Mouse (Mus musculus): ENCODE results near the gene Hnrnpul2.
"Not testable (repeated sequence)": the region's sequence is repeated elsewhere in the genome, so short reads cannot be mapped to it uniquely, and the experiment has no call there.

The Hnrnpul2 gene

DNA sequence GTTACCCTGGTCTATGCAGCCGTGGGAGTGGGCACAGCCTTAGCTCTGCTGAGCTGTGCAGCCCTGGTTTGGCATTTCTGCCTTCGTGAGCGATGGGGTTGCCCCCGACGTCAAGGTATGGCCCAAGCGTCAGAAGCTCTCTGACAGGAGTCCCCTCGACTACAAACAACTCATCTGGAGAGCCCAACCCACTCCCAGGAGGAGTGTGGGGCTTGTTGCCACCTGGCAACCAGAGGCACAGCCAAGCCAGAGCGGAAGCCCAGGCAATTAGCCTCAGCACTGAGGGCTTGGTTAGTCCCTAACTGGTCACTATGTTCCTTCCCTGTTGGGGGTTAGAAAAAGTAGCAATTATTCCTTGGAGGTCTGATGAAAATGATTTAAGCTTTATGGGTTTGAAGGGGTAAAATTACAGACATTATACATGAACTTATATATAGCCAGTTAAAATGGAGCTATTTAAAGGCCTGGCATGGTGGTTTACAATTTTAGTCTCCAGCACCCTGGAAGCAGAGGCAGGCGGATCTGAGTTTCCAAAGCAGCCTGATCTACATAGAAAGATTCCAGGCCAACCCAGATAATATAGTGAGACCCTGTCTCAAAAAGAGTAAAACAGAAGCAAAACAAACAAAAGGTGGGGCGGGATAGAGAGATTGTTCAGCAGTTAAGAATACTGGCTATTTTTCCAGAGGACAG, 32.6 kb downstream of the Hnrnpul2 start:
- DNase-seq: peak; percentile 7

DNA sequence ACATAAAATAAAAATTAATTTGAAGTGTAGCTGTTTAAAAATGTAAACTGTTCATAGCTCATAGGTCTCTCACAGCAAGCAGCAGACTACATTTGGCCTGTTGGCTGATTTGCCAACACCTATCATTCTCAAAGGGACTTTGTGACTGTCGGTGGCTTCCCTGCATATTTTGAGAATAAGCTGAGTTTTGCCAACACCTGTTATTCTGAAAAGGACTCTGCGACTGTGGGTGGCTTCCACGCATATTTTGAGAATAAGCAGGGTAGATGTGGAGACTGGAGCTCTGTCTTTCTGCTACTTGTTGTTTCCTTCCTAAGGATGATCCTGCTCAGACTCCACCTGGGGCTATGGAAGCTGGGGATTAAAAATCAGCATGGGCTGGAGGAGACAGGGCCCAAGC, 33.3 kb downstream of the Hnrnpul2 start:
- DNase-seq: peak; percentile 1

DNA sequence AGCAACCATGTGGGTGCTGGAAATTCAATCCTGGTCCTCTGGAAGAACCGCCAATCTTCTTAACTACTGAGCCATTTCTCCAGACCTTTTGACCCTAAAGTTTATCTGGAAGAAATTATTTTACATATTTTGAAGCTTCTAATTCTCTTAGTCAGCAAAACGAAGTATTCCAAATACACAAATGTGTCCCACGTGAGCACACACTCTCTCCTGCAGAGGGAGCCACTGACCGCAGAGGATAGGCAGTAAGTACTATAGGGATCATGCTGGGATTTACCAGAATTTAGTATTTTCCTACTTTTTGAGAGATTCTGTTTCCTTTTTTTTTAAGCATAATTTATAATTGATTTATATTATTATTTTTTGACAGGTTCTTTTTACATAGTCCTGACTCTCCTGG, 37.9 kb downstream of the Hnrnpul2 start:
- DNase-seq: peak; percentile 27

DNA sequence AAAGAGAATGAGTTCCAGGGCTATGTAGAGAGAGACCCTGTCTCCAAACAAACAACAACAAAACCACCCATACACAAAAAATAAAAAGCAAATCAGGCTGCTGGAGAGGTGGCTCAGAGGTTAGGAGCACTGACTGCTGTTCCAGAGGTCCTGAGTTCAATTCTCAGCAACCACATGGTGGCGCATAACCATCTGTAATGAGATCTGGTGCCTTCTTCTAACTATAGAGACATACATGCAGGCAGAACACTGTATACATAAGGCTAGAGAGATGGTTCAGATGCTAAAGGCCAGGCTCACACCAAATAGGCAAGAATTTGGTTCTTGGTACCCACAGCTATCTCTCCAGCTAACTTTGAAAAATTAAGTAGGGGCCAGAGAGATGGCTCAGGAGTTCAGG, 39.2 kb downstream of the Hnrnpul2 start:
- DNase-seq: peak; percentile 1

DNA sequence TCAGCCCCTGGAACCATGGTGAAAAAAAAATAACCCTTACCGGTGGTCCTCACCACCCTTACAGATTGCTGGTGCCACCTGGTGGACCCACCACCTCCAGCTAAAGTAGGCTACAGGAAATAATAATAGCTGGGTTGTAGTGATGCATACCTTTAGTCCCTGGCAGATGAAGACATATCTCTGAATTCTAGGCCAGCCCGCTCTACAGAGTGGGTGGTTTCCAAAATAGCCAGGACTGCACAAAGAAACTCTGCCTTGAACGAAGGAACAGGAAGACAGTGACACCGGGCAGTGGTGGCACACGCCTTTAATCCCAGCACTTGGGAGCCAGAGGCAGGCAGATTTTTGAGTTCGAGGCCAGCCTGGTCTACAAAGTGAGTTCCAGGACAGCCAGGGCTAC, 44.5 kb downstream of the Hnrnpul2 start:
- peak; percentile 1 for DNase-seq

DNA sequence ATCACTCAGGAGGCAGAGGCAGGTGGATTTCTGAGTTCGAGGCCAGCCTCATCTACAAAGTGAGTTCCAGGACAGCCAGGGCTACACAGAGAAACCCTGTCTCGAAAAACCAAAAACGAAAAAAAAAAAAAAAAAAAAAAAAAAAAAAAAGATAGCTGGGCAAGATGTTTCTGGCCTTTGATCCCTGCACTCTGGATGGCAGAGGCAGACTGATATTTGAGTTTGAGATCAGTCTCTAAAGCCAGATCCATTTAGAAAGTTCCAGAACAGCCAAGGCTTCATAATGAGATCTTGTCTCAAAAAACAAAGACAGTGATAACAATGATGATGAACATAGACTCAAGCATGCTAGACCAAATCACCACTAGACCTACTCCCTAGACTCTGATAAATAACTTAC, 50.6 kb downstream of the Hnrnpul2 start:
- not testable (repeated sequence) for DNase-seq

DNA sequence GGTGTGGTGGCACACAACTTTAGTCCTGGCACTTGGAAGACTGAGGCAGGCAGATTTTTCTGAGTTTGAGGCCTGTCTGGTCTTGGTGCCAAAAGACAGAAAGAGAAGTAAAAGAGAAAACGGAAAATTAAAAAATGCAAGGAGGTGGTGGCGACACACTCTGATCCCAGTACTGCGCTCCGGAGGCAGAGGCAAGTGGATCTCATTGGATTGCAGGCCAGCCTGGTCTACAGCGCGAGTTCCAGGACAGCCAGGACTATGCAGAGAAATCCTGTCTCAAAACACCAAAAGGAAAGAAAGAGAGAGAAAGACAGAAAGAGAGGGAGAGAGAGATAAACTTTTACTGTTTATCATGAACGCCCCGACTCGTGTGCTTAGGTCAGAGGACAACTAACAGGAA, 51.0 kb downstream of the Hnrnpul2 start:
- DNase-seq: peak; percentile 35

DNA sequence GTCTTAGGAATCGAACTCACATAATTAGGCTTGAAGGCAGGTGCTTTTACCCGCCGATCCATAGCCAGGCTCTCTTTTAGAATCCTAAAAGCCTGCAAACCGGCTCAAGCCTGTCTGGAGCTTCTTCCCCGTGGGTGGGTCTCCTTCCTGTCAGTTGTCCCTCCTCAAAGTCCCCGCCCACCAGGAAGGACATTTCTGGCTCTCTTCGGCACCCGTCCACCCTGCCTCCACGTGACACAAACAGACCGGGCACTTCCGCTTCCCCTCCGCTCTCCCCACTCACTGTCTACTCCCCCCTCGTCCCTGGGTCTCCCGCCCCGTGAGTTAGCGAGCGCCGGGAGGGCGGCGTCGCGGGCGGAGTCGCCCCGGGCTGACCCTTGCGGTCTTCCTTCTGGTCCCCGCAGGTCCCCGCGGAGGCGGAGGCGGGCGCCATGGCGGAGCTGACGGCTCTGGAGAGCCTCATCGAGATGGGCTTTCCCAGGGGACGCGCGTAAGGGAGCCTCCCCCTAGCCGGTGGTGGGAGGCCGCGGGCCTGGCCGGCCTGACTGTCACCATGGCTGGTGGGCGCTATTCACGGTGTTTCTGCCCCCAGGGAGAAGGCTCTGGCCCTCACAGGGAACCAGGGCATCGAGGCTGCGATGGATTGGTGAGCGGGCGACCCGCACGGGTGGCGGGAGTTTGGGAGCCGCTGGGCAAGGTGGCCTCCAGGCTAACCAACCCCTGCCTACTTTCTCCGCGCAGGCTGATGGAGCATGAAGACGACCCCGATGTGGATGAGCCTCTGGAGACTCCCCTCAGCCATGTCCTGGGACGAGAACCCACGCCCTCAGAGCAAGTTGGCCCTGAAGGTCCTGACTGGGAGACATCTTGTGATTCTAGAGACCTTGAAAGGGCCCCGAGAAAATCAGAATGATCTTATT, 51.7 kb downstream of the Hnrnpul2 start, which contains the start of gene Ubxn1:
Gene Ubxn1, plus strand, starts transcription at position 230 of the 920 bp plus-strand sequence.
- peak; percentile 98 for DNase-seq

DNA sequence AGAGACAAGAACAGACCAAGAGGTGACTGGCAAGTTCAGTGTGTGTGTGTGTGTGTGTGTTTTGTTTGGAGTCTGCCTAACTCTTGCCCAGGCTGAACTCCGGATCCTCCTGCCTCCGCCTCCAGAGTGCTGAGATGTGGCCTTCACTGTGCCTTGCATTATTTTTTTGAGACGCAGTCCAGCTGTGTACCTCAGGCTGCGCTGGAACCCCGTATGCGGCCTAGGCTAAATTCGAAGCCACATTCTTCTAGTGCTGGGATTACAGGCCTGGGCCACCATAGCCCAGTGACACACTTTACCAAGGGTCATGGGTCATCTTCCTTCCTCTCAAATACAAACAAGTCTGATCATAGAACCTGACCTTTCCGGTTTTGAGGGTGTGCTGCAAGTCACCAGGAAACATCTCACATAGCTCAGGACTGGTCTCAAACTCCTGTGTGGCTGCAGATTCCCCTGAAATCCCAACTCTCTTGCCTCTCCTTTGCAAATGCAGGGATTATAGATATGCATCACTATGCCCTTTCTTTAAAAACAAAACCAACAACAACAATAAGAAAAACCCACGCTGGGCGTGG, 52.5 kb downstream of the Hnrnpul2 start:
- DNase-seq: peak; percentile 27

DNA sequence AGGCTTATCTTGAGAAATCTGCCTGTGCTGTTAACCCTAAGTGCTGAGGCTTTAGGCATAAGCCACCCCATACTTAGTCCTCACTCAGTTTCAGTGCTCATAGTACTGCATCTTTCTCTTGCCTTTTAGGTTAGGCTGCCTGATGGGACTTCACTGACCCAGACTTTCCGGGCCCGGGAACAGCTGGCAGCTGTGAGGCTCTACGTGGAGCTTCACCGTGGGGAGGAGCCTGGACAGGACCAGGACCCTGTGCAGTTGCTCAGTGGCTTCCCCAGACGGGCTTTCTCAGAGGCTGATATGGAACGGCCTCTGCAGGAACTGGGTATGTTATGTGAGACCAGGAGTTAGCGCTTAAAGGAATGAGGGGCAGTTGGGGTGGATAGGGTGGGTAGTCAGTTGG, 55.2 kb downstream of the Hnrnpul2 start:
- DNase-seq: peak; percentile 7

DNA sequence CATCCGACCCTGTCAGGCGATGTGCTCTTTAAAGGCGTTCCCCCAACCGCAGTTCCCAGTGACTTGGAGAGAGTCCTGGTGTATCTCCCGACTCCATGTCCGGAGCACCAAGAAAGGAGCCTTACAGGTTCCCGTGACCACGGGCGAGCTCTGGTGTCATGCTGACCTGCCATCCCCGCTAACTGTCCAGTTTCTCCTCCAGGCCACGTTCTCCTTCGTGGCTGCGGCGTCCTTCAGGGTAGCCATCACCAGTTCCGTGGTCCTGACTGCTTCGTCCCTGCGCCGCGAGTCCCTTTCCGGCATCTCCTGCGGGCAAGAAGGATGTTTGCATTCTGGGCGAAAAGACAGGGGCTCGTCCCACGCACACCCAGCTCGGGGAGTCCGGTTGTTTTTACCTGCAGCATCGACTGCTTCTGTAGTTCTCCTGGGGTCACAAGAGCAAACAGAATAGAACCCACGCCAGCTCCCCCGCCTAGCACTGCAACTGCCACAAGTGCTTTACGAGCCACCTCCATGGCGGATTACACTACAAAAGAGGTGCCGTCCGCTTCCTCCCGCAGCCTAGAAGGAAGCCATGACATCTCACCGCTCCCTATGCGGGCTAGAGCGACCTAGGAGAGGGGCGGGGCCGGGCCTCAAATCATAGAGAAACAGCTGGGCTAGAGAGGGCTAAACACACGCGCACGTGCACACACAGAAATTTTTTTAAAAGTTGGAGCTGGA, 60.7 kb downstream of the Hnrnpul2 start, which contains the start of gene Uqcc3:
Gene Uqcc3, minus strand, starts transcription at position 613 of the 723 bp plus-strand sequence.
- peak; percentile 90 for DNase-seq

DNA sequence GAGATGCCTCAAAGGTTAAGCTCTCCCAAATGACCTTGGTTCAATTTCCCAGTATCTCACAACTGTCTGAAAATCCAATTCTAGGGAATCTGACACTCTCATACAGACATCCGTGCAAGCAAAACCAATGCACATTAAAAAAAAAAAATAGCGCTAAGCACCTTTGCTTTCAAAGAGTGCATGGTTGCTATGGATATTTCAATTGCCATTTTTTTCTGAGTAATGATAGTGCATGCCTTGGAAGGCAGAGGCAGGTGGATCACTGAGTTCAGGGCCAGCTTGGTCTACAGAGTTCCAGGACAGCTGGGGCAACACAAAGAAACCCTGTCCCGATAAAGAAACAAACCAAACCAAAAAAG, 61.2 kb downstream of the Hnrnpul2 start:
- DNase-seq: no peak

DNA sequence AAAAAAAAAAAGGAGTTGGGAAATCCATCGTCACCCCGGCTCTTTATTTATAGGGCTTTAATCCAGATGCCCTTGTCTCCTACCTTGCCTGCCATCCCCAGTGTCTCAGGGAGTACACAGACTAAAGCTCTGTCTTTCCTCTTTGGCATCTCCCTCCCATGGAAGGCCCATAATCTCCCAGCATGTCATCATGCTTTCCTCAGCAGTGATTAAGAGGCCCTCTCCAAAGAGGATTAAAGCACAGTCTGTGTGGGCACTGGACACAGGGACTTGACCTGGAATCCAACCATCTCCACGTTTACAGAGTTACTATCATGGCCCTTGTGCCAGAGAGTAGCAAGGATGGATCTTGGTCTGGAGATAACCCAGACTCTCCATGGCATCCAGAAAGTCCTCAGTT, 63.8 kb downstream of the Hnrnpul2 start, which contains the start of the genes Lbhd1 and Gm49403:
Gene Lbhd1, plus strand, starts transcription at position 117 of the 400 bp plus-strand sequence.
Gene Gm49403, plus strand, starts transcription at position 315 of the 400 bp plus-strand sequence.
- no peak for DNase-seq

All from cerebellum, adult 9-11 months (tissue).